Mouse (Mus musculus): ENCODE data around the gene Sds.

DNA sequence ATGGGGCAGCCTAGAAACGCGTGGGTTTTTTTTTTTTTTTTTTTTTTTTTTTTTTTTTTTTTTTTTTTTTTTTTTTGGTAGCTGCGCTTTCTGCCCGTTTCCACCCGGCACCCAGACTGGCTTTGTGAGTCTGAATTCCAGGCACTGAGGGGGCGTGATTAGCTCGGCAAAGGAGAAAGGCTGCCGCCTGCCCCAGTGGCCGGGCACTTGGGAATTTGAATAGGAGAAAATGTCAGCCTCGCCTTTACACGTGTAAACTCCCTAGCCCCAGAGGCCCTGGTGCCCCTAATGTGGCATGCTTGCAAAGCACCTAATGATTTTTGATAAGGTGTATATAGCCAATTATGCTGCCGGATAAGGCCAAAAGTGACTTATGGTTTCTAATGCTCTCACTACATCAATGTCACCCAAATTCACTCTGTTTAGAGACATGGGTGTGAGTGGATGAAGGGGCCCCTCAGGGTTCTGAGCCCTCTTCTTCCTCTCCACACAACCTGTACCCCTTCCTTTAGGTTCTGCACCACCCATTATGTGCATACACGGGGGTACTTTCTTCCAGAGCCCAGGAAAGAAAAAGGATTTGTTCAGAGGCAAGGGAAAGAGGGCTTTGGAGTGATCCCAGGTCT is 43.1 kb upstream of the Sds start:
- no peak for TF ChIP-seq CTCF (conservative IDR thresholded peaks at IDR 0.05; ENCODE audit: insufficient read depth, insufficient read length, low read depth, low read length)
- no peak for TF ChIP-seq POLR2A (IDR thresholded peaks at IDR 0.05; ENCODE audit: low read depth, low read length)
